Mouse (Mus musculus): ENCODE results near the gene Gpatch4. TPM values are rescaled to one million over a fixed set of nuclear protein-coding genes. Genes with fewer than 3 reads are reported as not detected.

The Gpatch4 gene
- 10 to 100 TPM; 20.3 to 20.4 TPM for total RNA-seq (2021)
- long read RNA-seq, experiment 1, transcript Gpatch4-202 (9 exons, 1,768 nt), result minor isoform, 8 of 23 reads
- long read RNA-seq, experiment 1, transcript Gpatch4-201 (8 exons, 1,630 nt), result major isoform, 10 of 23 reads
- long read RNA-seq, experiment 1, partial matches to known transcripts, result 1 of 23 reads
- long read RNA-seq, experiment 1, other reads (novel, unspliced or antisense), result 4 of 23 reads
- long read RNA-seq, experiment 2, transcript Gpatch4-202 (9 exons, 1,768 nt), result major isoform, 12 of 21 reads
- long read RNA-seq, experiment 2, transcript Gpatch4-201 (8 exons, 1,630 nt), result minor isoform, 8 of 21 reads
- long read RNA-seq, experiment 2, partial matches to known transcripts, result 0 of 21 reads
- long read RNA-seq, experiment 2, other reads (novel, unspliced or antisense), result 1 of 21 reads

GRCm38 (mm10) chr3:88042661-88043421 is at the start of gene Gpatch4:
TSS of gene Gpatch4 (plus strand) at chr3:88043108.
- peak; percentile 95 for DNase-seq (ENCODE audit: low spot score)

DNA sequence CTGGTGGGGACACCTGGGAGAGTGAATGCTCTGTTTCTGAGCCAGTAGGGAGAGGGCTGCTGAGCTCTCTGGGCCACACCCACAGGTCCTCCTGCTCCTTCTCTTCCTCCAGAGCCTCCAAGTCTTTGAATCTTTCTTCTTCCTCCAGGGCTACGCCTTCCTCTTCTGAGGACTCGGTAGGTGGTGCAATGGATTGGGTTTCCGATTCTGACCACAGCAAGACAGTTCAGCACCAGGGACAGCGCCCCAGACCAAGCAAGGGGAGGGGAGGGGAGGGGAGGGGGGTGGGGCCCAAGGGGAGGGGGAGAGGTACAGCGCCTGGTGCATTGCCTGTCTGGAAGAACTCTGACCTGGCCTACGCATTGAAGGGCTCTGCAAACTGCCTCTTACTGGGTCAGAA is 49.5 kb upstream of the Gpatch4 start:
- no peak for DNase-seq (ENCODE audit: low spot score)

DNA sequence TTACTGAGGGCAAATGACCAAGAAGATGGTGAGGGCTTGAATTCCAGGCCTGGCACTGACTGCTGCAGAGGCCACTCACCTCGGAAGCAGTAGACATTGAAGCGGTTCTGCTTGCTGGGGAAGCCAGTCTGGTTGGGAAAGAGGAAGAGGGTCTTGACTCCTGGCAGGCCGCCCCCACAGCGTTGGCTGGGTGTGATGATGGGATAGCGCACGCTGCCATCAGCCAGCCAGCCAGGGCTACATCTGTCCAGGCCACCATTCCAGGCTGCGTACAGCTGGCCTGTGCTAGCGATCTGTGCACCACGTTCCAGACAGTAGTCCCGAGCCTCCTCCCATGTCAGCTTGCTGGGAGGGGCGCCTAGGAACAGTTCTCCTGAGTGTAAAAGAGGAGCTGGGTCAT is 47.6 kb upstream of the Gpatch4 start:
- no peak for DNase-seq (ENCODE audit: low spot score)

GRCm38 (mm10) chr3:87996401-87996800 is 46.5 kb upstream of the Gpatch4 start:
- DNase-seq (ENCODE audit: low spot score), result no peak

DNA sequence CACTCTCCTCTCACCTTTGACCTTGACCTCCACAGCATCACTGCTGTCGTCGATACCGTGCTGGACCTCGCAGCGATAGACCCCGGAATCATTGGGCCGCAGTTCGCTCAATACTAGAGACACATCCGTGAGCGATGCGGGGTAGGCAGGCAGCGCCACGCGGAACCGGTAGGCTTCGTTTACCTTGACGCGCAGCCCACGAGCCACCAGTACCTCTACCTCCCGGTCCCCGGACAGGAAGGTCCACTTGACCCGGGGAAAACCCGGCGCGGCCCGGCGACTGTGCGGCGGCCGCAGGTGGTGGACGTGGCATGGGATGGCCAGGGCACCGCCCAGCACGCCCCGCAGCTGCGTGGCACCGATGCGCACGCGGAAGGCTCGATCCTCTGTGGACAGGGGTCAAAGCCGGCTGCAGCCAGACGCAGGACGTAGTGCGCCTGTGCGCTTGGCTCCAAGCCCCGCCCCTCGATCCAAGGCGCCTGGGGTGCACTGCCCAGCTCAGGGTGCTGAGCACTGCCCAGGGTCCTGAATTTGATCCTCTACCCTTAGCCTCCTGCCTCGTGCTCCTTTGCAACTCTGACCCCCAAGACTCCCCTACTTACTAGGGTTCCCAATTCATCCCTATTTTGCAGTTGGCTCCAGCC is 45.8 kb upstream of the Gpatch4 start:
- no peak for DNase-seq (ENCODE audit: low spot score)

DNA sequence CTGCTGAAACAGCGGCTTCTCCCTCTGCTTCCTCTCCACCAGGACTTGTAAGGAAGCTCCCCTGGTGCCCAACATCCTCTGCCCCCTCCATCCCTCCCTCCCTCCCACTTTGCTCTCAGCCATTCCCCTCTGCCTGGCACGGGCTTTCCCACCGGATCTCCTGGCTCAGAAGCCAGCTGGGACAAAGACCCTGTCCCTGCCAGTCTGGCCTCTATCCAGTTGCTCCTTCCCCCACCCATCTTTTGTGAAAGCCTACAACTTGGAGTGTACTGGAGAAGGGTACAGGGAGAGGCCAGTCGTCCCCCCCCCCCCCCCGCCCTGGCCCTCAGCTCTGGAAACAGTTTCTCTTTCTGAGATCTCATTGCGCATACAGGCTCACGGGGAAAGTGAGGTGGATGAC is 44.2 kb upstream of the Gpatch4 start:
- no peak for DNase-seq (ENCODE audit: low spot score)

DNA sequence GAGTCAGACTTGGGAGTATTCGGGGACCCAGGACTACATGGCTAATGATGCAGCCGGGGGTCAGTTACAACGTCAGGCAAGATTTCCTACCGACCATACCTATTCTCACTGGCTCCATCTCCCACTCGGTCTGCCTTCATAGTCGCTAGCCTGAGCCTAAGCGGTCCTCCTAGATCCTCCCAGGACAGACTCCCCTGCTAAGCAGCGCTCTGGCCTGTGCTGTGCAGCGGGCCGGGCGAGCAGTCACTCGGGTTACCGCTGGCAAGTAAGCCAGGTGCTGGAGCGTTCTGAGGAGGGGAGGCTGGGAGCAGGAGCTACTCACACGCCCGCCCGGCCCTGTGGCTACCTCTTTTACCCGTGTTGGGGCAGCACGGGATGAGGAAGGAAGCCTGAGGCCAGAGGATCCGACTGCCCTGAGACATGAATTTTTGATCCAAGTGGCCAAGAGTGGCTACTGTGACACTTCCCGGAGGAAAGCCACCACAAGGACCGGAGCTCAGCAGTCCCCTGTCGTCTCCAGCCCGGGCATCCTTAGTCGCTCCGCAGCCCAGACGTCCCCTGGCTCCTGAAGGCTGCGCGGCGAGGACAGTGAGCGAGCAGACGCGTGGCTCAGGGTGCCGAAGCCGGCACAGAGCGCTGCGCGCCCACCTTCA is 43.5 kb upstream of the Gpatch4 start:
- no peak for DNase-seq (ENCODE audit: low spot score)

DNA sequence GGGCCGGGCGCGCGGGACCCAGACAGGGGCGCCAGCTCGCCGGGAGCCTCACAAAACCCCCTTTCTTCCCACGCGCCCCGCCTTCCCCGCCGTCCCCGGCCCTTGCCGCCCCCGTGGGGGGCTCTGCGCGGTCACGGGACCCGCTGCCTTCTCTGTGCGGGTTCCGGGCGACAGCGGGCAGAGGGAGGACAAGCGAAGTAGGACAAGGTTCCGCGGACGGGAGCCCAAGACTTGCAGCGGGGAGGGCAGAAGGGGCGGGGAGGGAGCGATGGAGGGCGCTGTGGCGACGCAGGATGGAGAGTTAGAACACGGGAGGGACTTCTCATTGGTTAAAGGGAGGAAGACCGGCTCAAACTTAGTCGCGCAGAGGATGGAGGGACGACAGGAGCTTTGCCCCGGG is 42.7 kb upstream of the Gpatch4 start, which contains the start of gene Bcan:
Bcan (minus strand) TSS at position 50 of the 400 bp plus-strand sequence.
- no peak for DNase-seq (ENCODE audit: low spot score)

DNA sequence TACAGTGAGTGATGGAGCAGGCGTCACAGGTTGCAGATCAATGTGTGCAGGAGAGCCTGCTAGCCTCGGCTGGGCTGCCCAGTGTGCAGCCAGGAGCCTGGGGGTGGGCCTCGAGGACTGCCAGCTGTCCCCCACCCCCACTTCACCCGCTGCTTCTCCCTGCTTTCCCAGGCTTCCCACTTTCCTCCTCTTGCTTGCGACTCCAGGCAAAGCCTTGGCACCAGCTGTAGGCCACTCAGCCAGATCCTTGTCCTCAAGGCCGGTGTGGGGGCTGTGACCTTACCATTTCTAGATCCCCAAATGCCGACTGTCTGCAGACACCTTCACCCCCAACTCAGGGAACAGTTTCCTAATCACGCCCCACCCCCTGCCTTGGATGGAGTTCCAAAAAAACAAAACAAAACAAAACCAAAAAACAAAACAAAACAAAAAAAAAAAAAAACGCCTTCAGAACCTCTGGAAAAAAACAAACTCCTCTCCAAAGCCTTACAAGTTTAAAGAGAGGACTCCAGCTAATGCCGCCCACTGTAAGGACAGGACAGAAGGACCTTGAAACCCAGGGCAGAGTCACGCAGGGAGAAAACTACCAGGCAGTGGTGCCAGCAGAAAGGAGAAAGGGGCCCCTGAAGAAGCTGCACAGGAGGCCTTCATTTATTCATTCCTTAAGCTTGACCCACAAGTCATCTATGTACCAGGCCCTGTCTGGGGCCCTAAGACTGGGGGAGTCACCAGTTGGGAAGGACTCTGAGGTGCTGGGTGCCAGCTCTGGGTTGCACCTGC is 41.9 kb upstream of the Gpatch4 start:
- DNase-seq (ENCODE audit: low spot score), result no peak

GRCm38 (mm10) chr3:88002291-88002976 is 40.5 kb upstream of the Gpatch4 start:
- no peak for DNase-seq (ENCODE audit: low spot score)

DNA sequence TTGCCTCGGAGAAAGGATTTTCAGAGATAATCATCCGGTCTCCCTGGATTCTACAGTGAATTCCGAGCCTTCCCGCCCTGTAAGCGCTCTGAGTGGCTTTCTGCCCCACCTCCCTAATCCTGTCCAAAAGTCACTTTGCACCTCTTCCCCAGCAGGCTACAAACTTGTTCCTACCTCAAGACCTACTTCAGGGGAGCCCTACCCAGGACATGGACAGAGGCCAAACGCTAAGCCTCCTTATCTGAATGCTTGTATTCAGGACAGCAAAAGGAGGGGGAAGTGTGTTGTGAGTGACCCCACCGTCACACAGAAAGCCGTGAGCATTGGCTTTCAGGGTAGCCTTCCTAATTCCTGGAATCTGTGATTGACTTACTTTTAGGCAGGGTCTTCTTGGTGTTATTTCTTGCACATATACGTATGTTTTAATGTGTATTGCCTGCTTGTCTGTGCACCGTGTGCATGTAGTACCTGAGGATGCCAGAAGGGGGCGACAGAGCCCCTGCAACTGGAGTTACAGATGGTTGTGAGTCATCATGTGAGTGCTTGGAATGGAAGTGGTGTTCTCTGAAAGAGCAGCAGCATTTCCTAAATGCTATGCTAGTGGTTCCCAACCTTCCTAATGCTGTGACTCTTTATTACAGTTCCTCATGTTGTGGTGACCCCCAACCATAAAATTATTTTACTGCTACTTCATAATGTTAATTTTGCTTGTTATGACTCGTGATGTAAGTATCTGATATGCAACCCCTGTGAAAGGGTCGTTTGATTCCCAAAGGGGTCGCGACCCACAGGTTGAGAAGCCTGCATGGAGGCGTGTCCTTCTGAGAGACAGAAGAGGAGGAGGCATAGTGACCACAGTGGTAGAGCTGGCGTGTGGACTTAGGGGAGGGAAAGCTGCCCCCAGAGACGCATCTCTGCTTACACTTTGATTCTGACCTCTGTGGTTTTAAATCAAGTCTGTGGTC is 36.8 kb upstream of the Gpatch4 start:
- DNase-seq (ENCODE audit: low spot score), result no peak

DNA sequence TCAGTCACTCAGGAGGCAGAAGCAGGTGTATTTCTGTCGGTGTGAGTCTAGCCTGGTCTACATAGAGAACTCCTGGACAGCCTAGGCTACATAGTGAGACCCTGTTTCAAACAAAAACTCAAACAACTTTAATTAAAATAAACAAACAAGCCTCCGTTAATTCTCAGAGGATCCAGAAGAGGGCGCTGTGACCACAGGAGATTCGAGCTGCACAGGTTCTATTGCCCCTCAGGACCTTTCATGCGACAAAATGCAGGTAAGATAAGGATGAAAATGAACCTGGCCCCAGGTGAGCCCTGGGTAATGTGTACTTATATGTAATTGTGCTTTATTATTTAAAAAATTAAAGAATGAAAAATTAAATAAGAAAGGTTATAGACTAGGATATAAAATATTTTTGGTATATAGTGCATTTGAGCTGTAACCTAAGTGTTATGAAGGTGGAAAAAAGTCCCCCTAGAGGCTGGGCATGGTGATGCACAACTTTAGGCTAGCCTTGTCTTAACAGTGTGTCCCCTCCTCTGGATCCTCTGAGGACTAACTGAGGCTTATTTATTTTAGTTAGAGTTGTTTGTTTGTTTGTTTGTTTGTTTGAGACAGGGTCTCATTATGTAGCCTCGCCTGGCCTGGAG is 32.2 kb upstream of the Gpatch4 start:
- DNase-seq (ENCODE audit: low spot score), result no peak

DNA sequence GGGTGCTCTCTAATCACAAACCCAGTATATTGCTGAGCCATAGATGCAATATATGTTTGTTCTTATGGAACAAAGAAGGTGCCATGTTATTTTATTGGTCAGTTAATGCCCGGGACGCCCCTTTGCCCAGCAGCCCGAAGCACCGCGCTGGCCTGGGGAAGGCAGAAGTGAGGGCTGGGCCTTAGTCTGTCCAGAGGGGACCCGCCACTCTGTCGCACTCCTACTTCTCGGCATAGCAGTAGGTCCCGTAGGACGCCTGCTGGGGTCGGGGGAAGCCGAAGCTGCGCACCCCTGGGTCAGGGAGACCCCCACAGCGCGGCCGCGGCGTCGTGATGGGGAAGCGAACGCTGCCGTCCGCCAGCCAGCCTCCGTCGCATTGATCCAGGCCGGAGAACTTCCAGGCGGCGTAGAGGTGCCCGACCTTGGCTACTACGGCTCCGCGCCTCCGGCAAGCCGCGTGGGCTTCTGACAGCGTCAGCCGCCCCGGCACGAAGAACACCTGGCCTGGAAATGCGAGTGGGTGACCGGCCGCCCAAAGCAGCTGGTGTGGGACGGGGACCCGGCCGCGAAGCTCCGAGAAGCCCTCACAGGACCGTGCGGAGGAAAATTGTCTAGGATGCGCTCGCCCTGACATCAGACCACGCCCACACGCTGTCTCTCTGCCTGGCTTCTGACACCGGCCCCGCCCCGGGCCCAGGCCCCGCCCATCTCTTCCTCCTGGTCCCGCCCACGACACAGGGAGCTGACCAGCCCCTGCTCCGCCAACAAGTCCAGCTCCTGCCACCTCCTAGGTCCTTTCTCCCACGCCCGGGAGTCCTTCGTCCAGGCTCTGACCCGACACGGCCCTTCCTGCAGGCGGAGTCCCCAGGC is 20.4 kb upstream of the Gpatch4 start:
- DNase-seq (ENCODE audit: low spot score), result peak; percentile 90

DNA sequence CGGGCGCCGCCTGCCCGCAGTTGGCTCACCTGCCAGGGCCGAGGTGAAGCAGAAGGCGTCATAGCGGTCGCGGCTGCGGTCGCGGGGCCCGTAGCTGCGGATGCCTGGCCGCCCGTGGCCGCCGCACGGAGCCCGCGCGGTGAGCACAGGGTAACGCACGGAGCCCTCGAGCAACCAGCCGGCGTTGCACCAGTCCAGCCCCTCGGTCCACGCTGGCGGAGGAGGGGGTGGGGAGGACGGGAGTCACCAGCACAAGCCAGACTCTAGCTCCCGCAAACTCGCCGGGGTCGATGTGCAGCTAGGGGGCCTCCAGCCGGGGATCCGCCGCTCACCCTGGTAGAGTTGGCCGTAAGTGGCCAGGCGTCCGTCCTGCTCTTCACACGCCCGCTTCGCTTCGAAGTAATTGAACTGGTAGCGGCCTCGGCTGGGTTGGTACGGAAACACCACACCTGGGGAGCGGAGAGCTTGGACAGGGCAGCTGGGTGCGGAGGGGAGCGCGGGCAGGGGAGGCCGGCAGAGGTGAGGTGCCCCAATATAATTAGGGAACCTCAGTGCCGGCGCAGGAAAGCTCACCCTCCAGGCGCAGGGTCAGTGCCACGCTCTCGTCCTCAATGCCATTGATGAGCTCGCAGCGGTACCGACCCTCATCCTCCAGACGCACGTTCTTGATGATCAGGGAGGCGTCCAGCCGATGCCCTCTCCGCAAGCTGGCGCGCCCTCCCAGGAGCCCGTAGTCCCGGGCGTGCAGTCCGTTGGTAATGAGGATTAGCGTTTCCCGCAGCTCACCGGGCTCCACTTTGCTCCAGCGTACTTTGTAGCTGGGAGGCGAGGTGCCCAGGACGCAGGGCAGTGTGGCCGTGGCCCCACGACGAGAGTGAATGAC is 19.5 kb upstream of the Gpatch4 start:
- no peak for DNase-seq (ENCODE audit: low spot score)

GRCm38 (mm10) chr3:88026823-88027222 is 16.1 kb upstream of the Gpatch4 start:
- DNase-seq (ENCODE audit: low spot score), result no peak

- no peak for DNase-seq (ENCODE audit: low spot score)
These were observed 15.3 kb upstream of the Gpatch4 start, which contains the start of gene Hapln2 for GRCm38 (mm10) chr3:88027434-88028186. TSS of gene Hapln2 (minus strand) at chr3:88027583.

Data from gastrocnemius, adult 18-20 months (tissue).